Comparison of ENCODE assay signal across 9 mouse cellular contexts in genomic region chr5:137277360-137278342, GRCm38 (mm10). TPM values are rescaled to one million over a fixed set of nuclear protein-coding genes. Genes with fewer than 3 reads are reported as not detected.
DNase-seq lines count a peak whose midpoint lies in the region; ATAC-seq and TF ChIP-seq lines count a peak whose summit lies in the region.
"Had no signal": no experiment of that assay in that cellular context is flagged by ENCODE, and none has a peak within 500 bp of the region (broad histone marks: within the 10 kb centered on the region; RNA-seq: fewer than 3 reads in every experiment).

No protein-coding gene starts in this region.

- peak; percentile 1; the same call in 1 of the 2 replicates for TF ChIP-seq CTCF in spleen, adult 2 months (IDR thresholded peaks at IDR 0.05; ENCODE audit: extremely low read depth, insufficient read depth, insufficient read length, insufficient replicate concordance)
- TF ChIP-seq CTCF in intestine, postnatal 0 days (IDR thresholded peaks at IDR 0.05; ENCODE audit: low read depth), result peak; percentile 79
- peak; percentile 73 for TF ChIP-seq CTCF in midbrain, postnatal 0 days (IDR thresholded peaks at IDR 0.05)

- no peak for TF ChIP-seq POLR2A in spleen, adult 2 months (IDR thresholded peaks at IDR 0.05; ENCODE audit: low read depth, low read length)

- WGBS in spleen, adult 2 months, result 64% methylated on average over 18 of the region's 18 CpGs
- 20% methylated on average over 18 of the region's 18 CpGs for WGBS in intestine, postnatal 0 days
- WGBS in midbrain, postnatal 0 days, result 50% methylated on average over 18 of the region's 18 CpGs

- H3K9ac ChIP-seq in intestine, postnatal 0 days (ENCODE audit: low read depth, low read length), result no peak overlapping the region
- H3K9ac ChIP-seq in midbrain, postnatal 0 days (replicated peaks; ENCODE audit: low read length, poor library complexity, severe bottlenecking), result no peak overlapping the region
- H3K9ac ChIP-seq: heart, embryonic 13.5 days had no signal

- H3K4me2 ChIP-seq in intestine, postnatal 0 days (replicated peaks; ENCODE audit: low read depth), result peak overlapping the region; percentile 42
- no peak overlapping the region for H3K4me2 ChIP-seq in midbrain, postnatal 0 days (ENCODE audit: low read depth, low read length, poor library complexity, severe bottlenecking)
- H3K4me2 ChIP-seq: heart, embryonic 13.5 days had no signal

- H3K4me3 ChIP-seq in spleen, adult 2 months (ENCODE audit: extremely low read depth, insufficient read depth, insufficient read length), result no peak overlapping the region
- H3K4me3 ChIP-seq in intestine, postnatal 0 days (ENCODE audit: low read depth, low read length), result no peak overlapping the region
- H3K4me3 ChIP-seq in midbrain, postnatal 0 days (ENCODE audit: low read depth, low read length), result no peak overlapping the region
- H3K4me3 ChIP-seq: heart, embryonic 13.5 days had no signal

- no peaks in the 10 kb centered on the region for H3K4me1 ChIP-seq in spleen, adult 2 months (ENCODE audit: control insufficient read depth, insufficient read depth, insufficient read length)
- H3K4me1 ChIP-seq in intestine, postnatal 0 days (replicated peaks; ENCODE audit: control insufficient read depth, insufficient read depth, low read length), result peaks cover 3% of the 10 kb centered on the region; the same call in 1 of the 2 replicates
- H3K4me1 ChIP-seq in midbrain, postnatal 0 days (ENCODE audit: insufficient read depth, low read length), result no peaks in the 10 kb centered on the region
- H3K4me1 ChIP-seq: heart, embryonic 13.5 days had no signal

- no peak overlapping the region for H3K27ac ChIP-seq in spleen, adult 2 months (ENCODE audit: insufficient read depth, low read length)
- peak overlapping the region; percentile 80 for H3K27ac ChIP-seq in intestine, postnatal 0 days (ENCODE audit: low read depth, low read length)
- no peak overlapping the region for H3K27ac ChIP-seq in midbrain, postnatal 0 days (ENCODE audit: low read depth, low read length)
- H3K27ac ChIP-seq: heart, embryonic 13.5 days had no signal

- no peaks in the 10 kb centered on the region for H3K27me3 ChIP-seq in spleen, adult 2 months (ENCODE audit: control insufficient read depth, insufficient read depth, low read length)
- H3K27me3 ChIP-seq in intestine, postnatal 0 days (replicated peaks; ENCODE audit: control insufficient read depth, insufficient read depth, low read length), result no peaks in the 10 kb centered on the region
- no peaks in the 10 kb centered on the region for H3K27me3 ChIP-seq in midbrain, postnatal 0 days (ENCODE audit: insufficient read depth, low read length)

- ATAC-seq in intestine, postnatal 0 days, result peak; percentile 93
- 0 out of 2 replicates have a peak, but pooled peaks have one; percentile 38 for ATAC-seq in midbrain, postnatal 0 days (ENCODE audit: low FRiP score)

- H3K9me3 ChIP-seq in intestine, postnatal 0 days (ENCODE audit: control insufficient read depth), result no peaks in the 10 kb centered on the region
- no peaks in the 10 kb centered on the region for H3K9me3 ChIP-seq in midbrain, postnatal 0 days (ENCODE audit: low read length)

- peak; percentile 36 to 54 for DNase-seq in adrenal gland, postnatal 36 days
- DNase-seq in adrenal gland, adult 18-20 months (ENCODE audit: low spot score in 2 of 2), result no peak
- DNase-seq in spleen, adult 2 months (ENCODE audit: low read depth in 1 of 2, low spot score in 2 of 2), result no peak
- no peak for DNase-seq in spleen, adult 12 weeks (ENCODE audit: low spot score)
- peak; percentile 65 for DNase-seq in midbrain, postnatal 0 days (ENCODE audit: low spot score)
- no peak for DNase-seq in layer of hippocampus, adult 9-10 months (ENCODE audit: low spot score)
- DNase-seq in Muller cell, postnatal 12 days (ENCODE audit: inconsistent ontology term), result no peak

- no peaks in the 10 kb centered on the region for H3K36me3 ChIP-seq in spleen, adult 2 months (ENCODE audit: control insufficient read depth, insufficient read depth, low read length)
- no peaks in the 10 kb centered on the region for H3K36me3 ChIP-seq in intestine, postnatal 0 days (ENCODE audit: control insufficient read depth, insufficient read depth)
- no peaks in the 10 kb centered on the region for H3K36me3 ChIP-seq in midbrain, postnatal 0 days (ENCODE audit: insufficient read depth, low read length)
- H3K36me3 ChIP-seq: heart, embryonic 13.5 days had no signal

RNA-seq across cellular contexts. Expression of gene Ache, which starts 9.7 kb away (rescaled TPM):
- 1 to 10 TPM; 7.0 TPM for total RNA-seq in adrenal gland, postnatal 36 days (2021)
- 10 to 100 TPM; 10.0 to 12.9 TPM for total RNA-seq in adrenal gland, adult 18-20 months (2021)
- 23.1 and 24.1 TPM in 2 replicates for polyA plus RNA-seq in spleen, adult 2 months (2012; rRNA removed)
- polyA plus RNA-seq in intestine, postnatal 0 days (2015; fragmentation: Nextera tagmentation; extraction: Ambion mirVana), result 8.9 and 9.6 TPM in 2 replicates
- total RNA-seq in midbrain, postnatal 0 days (2014; rRNA removed), result 168 and 174 TPM in 2 replicates
- polyA plus RNA-seq in midbrain, postnatal 0 days (2015; fragmentation: Nextera tagmentation; extraction: Ambion mirVana), result 132 and 148 TPM in 2 replicates

RNA-seq across cellular contexts. Expression of gene Ufsp1, which starts 16.8 kb away (rescaled TPM):
- total RNA-seq in adrenal gland, postnatal 36 days (2021), result 10 to 100 TPM; 10.2 to 12.7 TPM
- total RNA-seq in adrenal gland, adult 18-20 months (2021), result 10 to 100 TPM in 1 of 2 experiments, 1 to 10 TPM in 1; 8.8 to 10.2 TPM
- polyA plus RNA-seq in spleen, adult 2 months (2012; rRNA removed), result 10.3 and 11.1 TPM in 2 replicates
- polyA plus RNA-seq in intestine, postnatal 0 days (2015; fragmentation: Nextera tagmentation; extraction: Ambion mirVana), result 10.4 and 11.0 TPM in 2 replicates
- 24.5 and 29.3 TPM in 2 replicates for total RNA-seq in midbrain, postnatal 0 days (2014; rRNA removed)
- polyA plus RNA-seq in midbrain, postnatal 0 days (2015; fragmentation: Nextera tagmentation; extraction: Ambion mirVana), result 35.0 and 41.2 TPM in 2 replicates

RNA-seq across cellular contexts. Expression of gene Srrt, which starts 29.8 kb away (rescaled TPM):
- 100 to 1,000 TPM; 103 to 167 TPM for total RNA-seq in adrenal gland, postnatal 36 days (2021)
- total RNA-seq in adrenal gland, adult 18-20 months (2021), result 100 to 1,000 TPM; 169 to 174 TPM
- polyA plus RNA-seq in spleen, adult 2 months (2012; rRNA removed), result 172 and 175 TPM in 2 replicates
- polyA plus RNA-seq in intestine, postnatal 0 days (2015; fragmentation: Nextera tagmentation; extraction: Ambion mirVana), result 31.3 and 32.2 TPM in 2 replicates
- total RNA-seq in midbrain, postnatal 0 days (2014; rRNA removed), result 112 and 114 TPM in 2 replicates
- 53.4 and 56.4 TPM in 2 replicates for polyA plus RNA-seq in midbrain, postnatal 0 days (2015; fragmentation: Nextera tagmentation; extraction: Ambion mirVana)

RNA-seq across cellular contexts. Expression of gene Trip6, which starts 36.6 kb away (rescaled TPM):
- total RNA-seq in adrenal gland, postnatal 36 days (2021), result 10 to 100 TPM; 36.7 to 38.2 TPM
- total RNA-seq in adrenal gland, adult 18-20 months (2021), result 10 to 100 TPM; 30.1 to 39.4 TPM
- polyA plus RNA-seq in spleen, adult 2 months (2012; rRNA removed), result 19.8 and 20.6 TPM in 2 replicates
- 23.8 and 24.8 TPM in 2 replicates for polyA plus RNA-seq in intestine, postnatal 0 days (2015; fragmentation: Nextera tagmentation; extraction: Ambion mirVana)
- total RNA-seq in midbrain, postnatal 0 days (2014; rRNA removed), result 11.6 and 17.5 TPM in 2 replicates
- polyA plus RNA-seq in midbrain, postnatal 0 days (2015; fragmentation: Nextera tagmentation; extraction: Ambion mirVana), result 10.3 and 10.9 TPM in 2 replicates

RNA-seq across cellular contexts. Expression of gene Slc12a9, which starts 55.7 kb away (rescaled TPM):
- total RNA-seq in adrenal gland, postnatal 36 days (2021), result 10 to 100 TPM in 1 of 2 experiments, 1 to 10 TPM in 1; 8.0 to 11.5 TPM
- total RNA-seq in adrenal gland, adult 18-20 months (2021), result 1 to 10 TPM; 8.4 to 8.6 TPM
- polyA plus RNA-seq in spleen, adult 2 months (2012; rRNA removed), result 25.8 and 29.7 TPM in 2 replicates
- polyA plus RNA-seq in intestine, postnatal 0 days (2015; fragmentation: Nextera tagmentation; extraction: Ambion mirVana), result 11.8 and 13.4 TPM in 2 replicates
- total RNA-seq in midbrain, postnatal 0 days (2014; rRNA removed), result 28.9 and 30.4 TPM in 2 replicates
- polyA plus RNA-seq in midbrain, postnatal 0 days (2015; fragmentation: Nextera tagmentation; extraction: Ambion mirVana), result 27.0 and 27.8 TPM in 2 replicates

Comparison
In these comparisons a context has a peak if more than half of its experiments do, and no peak if none do; other contexts are left out.
1. DNase-seq: peak in adrenal gland, postnatal 36 days (2 of 2) and midbrain, postnatal 0 days (single experiment); none in adrenal gland, adult 18-20 months (0 of 2), spleen, adult 2 months (0 of 2), spleen, adult 12 weeks (single experiment), layer of hippocampus, adult 9-10 months (single experiment) and Muller cell, postnatal 12 days (single experiment).
2. CTCF ChIP-seq: peak in every context shown above with its lines; median percentile 79 in intestine, postnatal 0 days; 73 in midbrain, postnatal 0 days; 1 in spleen, adult 2 months.
3. RNA of gene Ache, which starts 9.7 kb away (total RNA-seq): 168 to 174 TPM in midbrain, postnatal 0 days; 10.0 to 12.9 TPM in adrenal gland, adult 18-20 months and 7.0 TPM in adrenal gland, postnatal 36 days; every median in the first group is over 10 times any median in the second.